Mouse (Mus musculus) thymus, postnatal 0 days (tissue): ENCODE results near the gene Mpzl3. TPM values are rescaled to one million over a fixed set of nuclear protein-coding genes. Genes with fewer than 3 reads are reported as not detected.
A peak's percentile ranks its signal among the peaks of the same experiment; 100 is the strongest.
"Not testable (repeated sequence)": the region's sequence is repeated elsewhere in the genome, so short reads cannot be mapped to it uniquely, and the experiment has no call there.

Source experiments
- DNase-seq: peaks from one replicate; pipeline ENCODE4 v3.0.0-alpha.2; 2015; ENCODE audit warnings: low spot score
- polyA plus RNA-seq: library from polyadenylated mRNA; unstranded; fragments of >200 nt; fragmentation: Nextera tagmentation; extraction: Ambion mirVana; gene quantifications from 2 replicates; pipeline ENCODE4 v1.2.1, GENCODE M21; 2015

The Mpzl3 gene
- polyA plus RNA-seq, result 7.7 and 8.9 TPM in 2 replicates

GRCm38 (mm10) chr9:45055082-45055713, at the start of gene Mpzl3:
Gene Mpzl3 (plus strand): TSS chr9:45055186.
- peak; percentile 92 for DNase-seq

GRCm38 (mm10) chr9:45007404-45007803, 47.6 kb upstream of the Mpzl3 start:
- DNase-seq, result no peak

DNA sequence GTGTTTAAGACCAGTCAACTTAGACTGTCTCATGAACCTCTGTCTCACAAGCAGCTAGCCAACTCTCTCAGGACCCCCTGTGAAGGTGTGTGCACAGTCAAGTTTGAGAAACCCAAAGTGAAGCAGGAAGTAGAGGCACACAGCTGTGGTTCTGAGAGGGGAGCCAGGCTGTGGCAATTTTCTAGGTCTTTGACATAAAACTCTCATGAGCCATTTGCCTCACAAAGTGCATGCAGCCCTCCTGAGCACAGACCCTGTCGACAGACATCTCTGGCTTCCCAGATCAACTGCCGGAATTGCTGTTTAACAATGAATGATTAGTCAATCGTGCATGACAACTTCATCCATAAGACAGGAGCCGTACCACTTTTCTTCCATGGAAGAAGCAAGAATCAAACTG, 46.6 kb upstream of the Mpzl3 start:
- peak; percentile 79 for DNase-seq

DNA sequence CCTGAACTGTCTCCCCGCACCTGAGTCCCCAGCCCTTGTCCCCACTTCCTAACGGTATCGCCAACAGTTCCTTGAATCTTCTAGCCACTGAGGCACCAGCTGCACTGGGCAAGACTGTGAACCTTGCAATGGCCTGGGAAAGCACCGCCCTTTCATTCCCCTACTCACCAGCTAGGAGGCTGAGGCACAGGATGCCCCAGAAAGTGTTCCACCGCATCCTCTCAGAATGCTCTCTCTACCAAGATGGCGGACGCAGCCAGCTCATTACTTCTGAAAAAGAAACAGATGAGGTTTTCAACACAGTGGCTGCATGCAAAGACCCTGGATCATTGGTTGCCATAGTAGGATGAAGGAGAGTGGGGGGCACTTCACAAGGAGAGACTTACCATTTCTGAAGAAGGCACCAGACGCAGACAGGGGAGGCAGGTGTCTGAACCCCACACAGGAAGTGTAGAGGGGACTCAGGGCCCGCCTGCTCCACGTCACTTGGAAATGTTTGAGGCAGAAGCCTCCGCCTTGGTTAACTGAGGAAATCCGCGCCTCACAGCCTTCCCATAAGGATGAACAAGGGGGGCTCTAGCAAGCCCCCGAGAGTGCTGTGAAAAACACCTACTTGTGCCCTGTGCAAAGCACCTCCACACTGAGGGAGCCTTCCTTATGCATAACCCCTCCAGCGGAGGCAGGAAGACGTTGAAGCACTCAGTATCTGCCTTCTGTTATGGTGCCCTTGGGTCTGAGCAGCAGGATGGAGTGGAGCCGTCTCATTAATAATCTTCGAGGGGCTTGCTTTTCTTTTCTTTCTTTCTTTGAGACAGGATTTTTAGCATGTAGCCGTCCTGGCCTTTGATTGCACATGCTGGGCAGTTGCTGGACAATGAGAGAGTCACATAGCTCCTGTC, 45.6 kb upstream of the Mpzl3 start, which contains the start of gene Cd3e:
TSS of gene Cd3e (minus strand) at position 448 of the 899 bp plus-strand sequence.
- peak; percentile 86 for DNase-seq

GRCm38 (mm10) chr9:45010461-45010860, 44.5 kb upstream of the Mpzl3 start:
- DNase-seq, result peak; percentile 80

DNA sequence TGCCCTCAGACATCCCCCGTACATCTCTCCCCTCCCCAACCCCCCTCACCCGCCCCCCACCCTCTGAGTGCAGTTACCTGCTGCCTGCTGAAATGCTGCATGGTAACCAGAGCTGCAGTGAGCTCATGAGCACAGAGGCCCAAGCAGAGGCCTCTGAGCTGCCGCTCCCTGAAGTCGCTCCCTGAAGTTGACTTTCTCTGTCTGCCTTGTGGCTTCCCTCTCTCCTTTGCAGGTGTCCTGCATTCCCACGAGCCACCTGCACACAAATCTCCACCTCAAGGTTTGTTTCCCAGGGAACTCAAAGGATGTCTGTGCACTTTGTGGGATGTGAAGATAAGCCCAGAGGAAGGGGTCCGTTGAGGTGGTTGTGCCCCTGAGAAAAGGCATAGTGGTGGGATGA, 43.7 kb upstream of the Mpzl3 start:
- no peak for DNase-seq

GRCm38 (mm10) chr9:45014879-45015278, 40.1 kb upstream of the Mpzl3 start:
- DNase-seq, result peak; percentile 64

DNA sequence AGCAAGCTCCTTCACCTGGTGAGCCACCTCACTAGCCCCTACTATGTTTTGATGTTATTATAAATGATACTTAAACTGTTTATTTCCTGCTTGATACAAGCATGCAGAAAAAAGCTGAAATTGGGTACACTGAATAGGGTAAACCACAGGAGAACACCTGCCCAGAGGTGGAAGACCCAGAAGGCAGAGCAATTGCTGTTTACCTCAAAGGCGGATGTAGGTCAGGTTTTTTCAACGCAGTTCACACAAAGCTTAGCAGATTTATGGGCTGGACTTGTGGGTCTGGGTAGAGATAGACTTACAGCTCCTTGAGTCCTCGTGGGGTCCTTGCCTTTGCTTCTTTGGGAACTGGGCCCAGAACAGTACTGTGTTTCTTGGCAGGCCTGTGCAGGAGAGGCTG, 39.1 kb upstream of the Mpzl3 start:
- peak; percentile 83 for DNase-seq

- no peak for DNase-seq
Measured at GRCm38 (mm10) chr9:45018031-45018430, 37.0 kb upstream of the Mpzl3 start.

DNA sequence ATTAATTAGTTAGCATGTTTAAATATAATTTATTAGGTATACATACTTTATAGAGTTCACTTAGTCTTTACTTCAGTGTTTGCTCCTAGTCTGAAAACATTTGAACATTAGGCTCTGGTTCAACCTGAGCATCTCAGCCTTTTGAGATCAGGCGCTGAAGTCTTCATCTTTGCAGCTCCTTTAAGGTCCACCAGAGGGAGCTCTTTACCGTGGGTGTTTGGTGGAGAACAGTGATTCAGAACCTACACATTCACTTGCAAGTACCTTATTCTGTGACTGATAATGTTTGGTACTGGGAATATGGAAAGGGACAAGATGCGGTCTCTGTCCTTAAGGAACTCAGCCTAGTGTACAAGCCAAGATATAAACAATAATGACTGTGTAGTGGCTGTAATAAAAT, 32.2 kb upstream of the Mpzl3 start:
- peak; percentile 86 for DNase-seq

DNA sequence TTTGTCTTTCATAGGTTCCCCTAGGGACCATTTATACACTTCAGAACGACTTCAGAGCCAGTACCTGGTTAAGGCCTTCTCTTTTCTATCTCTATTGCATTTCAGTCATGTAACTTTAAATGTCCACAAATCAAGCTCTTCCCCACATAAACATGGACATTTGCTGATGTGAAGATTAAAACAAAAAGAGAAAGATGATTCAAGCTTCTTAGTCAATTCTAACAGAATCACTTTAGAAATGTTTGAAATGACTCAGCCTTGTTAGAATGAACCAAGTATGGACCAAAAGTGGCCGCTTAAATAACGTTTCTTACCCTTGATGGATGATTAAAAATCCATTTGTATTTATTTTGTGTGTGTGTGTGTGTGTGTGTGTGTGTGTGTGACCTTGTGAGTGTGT, 31.3 kb upstream of the Mpzl3 start:
- no peak for DNase-seq

- DNase-seq, result no peak
Measured at GRCm38 (mm10) chr9:45024187-45024586, 30.8 kb upstream of the Mpzl3 start.

DNA sequence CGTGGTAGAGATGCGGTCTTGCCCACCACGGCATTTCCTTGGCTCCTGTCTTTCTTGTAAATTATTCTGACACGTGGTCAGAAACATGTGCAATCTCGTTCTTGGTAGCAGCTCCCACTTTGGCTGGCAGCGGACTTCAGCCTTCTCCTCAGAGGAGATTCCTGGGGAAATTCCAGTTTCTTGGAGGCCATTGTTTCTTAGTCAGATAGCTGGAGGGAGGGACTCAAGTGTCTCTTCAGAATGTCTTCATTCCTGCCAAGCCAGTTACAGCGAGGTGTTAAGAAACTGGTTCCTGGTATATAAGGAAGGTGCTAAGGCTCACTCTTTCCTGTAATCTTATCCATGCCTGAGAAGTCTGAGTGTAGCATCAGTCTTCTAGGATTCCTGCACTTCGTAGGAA, 27.6 kb upstream of the Mpzl3 start:
- no peak for DNase-seq

DNA sequence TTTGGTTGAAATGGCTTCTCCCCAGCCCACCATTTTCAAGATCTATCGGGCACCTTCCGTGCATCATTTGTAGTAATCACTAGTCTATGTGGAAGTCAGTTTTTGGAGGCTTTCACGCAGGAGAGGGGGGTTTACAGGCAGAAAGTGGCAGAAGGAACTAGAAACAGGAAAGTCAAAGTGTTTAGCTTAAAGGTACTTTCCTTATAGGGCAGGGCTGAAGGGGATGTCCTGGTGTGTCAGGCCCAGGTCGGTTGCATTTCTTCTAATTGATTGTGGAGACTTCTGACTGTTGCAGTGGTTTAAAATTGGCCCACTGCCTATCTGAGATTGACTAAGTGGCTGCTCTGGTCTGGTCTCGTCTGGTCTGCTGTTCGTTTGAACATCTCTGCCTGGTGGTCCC, 24.6 kb upstream of the Mpzl3 start:
- DNase-seq, result no peak

GRCm38 (mm10) chr9:45032261-45032660, 22.7 kb upstream of the Mpzl3 start:
- DNase-seq, result no peak

DNA sequence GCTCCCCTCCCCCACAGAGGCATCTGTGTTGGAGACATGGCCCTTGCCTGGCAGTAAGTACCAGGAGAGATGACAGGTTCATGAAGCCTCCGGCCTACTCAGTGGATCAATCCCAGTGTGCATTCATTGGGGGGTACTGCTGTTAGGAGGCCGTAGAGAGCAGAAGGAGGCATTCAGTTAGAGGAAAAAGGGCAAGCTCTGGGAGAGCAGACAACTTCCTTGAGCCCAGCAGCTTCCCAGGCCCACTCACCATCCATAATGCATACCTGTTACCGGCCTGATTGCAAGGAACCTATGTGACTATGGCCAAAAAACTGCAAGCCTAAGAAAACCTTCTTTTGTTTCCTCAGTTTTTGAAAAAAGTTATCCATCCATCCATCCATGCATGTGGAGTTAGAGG, 20.5 kb upstream of the Mpzl3 start:
- DNase-seq, result no peak

- not testable (repeated sequence) for DNase-seq
Measured at GRCm38 (mm10) chr9:45037803-45038202, 17.2 kb upstream of the Mpzl3 start.

DNA sequence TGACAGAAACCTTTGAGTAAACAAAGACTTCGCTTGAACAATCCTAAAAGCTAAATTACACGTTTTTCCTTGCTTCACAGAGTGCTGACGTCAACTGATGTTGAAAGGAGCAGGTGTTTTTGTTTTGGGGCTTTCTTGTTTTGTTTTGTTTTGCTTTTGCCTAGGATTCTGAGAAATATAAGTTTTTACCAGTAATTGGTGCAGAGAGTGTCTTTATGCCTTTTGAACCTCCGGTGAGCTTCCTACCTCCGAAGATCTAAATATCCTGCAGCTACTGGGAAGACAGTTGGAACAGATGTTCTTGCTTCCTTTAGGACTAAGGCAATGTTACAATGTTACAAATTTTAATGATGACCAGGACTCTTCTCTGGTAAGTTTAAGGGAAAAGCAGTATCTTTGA, 15.5 kb upstream of the Mpzl3 start, which contains the start of gene Mpzl2:
TSS of gene Mpzl2 (plus strand) at position 301 of the 400 bp plus-strand sequence.
- peak; percentile 23 for DNase-seq

DNA sequence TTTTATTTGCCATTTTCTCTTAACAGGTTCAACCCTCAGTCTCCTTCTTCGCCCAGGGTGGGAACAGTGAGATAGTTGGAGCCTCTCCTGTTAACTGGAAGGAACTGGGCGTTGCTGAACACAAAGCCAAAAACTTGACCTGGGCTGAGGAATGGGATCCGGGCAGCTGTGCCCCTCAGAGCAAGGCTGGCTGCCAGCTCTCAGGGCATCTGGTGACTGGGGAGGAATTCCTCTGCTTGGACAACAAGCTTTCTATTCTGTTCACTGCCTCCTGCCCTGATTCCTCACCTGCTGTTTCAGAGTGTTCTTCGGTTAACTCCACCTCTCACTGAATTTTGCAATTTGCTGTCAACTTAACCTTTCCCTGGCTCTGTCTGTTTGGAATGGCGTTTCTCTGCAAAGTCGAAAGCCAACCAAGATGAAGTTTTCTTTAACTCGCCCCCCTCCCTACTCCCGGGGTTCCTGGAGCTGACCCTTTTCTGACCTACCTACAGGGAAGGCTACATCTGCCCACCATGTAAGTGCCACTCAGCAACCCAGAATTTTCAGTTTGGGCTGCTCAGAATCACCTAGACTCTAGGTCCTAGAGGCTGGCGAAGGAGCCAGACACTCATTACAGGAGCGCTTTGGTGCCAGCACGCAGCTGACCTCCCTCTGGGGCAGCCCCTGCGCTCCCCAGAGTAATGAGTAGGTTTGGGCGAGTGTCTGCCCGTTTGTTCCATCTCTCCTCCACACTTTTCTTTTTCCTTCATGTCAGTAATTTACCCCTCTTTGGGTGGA, 14.7 kb upstream of the Mpzl3 start:
- no peak for DNase-seq

GRCm38 (mm10) chr9:45041131-45041838, 13.7 kb upstream of the Mpzl3 start:
- DNase-seq, result peak; percentile 54
